Mouse (Mus musculus) layer of hippocampus, postnatal 25 days (tissue): ENCODE data around the gene Mmp25. TPM values are rescaled to one million over a fixed set of nuclear protein-coding genes. Genes with fewer than 3 reads are reported as not detected.

Experiments
- DNase-seq, 2 experiments: peaks; one replicate each; pipeline ENCODE4 v3.0.0; 2022; ENCODE audit warnings: mixed read lengths in 2 of 2, low spot score in 1 of 2; ENCODE audit errors: extremely low spot score in 1 of 2
- total RNA-seq, 2 experiments: library from RNA; stranded (reverse); gene quantifications; 2 replicates each; pipeline ENCODE4 v1.2.3; 2021

Gene Mmp25
- total RNA-seq, 2 experiments from 2014 or later: 0.19 to 0.22 TPM

GRCm38 (mm10) chr17:23665511-23665910 lies 20.4 kb upstream of the Mmp25 start:
- no peak for DNase-seq

- no peak for DNase-seq
Observed at GRCm38 (mm10) chr17:23664556-23665021, 19.5 kb upstream of the Mmp25 start.

- DNase-seq: no peak
Observed at GRCm38 (mm10) chr17:23661526-23661925, 16.4 kb upstream of the Mmp25 start.

GRCm38 (mm10) chr17:23660876-23661200 lies 15.8 kb upstream of the Mmp25 start:
- DNase-seq: no peak

- peak in 1 of 2 experiments; percentile 46 for DNase-seq
Observed at GRCm38 (mm10) chr17:23660117-23660875, 15.2 kb upstream of the Mmp25 start, which contains the start of gene Bicdl2. TSS of gene Bicdl2 (plus strand) at chr17:23660506.

GRCm38 (mm10) chr17:23658450-23658849 lies 13.4 kb upstream of the Mmp25 start:
- no peak for DNase-seq

- no peak for DNase-seq
Observed at GRCm38 (mm10) chr17:23654410-23654809, 9.3 kb upstream of the Mmp25 start.

- no peak for DNase-seq
Observed at GRCm38 (mm10) chr17:23654001-23654400, 8.9 kb upstream of the Mmp25 start.

GRCm38 (mm10) chr17:23653324-23653723 lies 8.2 kb upstream of the Mmp25 start:
- DNase-seq: no peak

GRCm38 (mm10) chr17:23651363-23651762 lies 6.3 kb upstream of the Mmp25 start:
- DNase-seq: no peak

GRCm38 (mm10) chr17:23645894-23646293 lies 817 bp upstream of the Mmp25 start:
- no peak for DNase-seq

- no peak for DNase-seq
Observed at GRCm38 (mm10) chr17:23631241-23631640, 13.8 kb downstream of the Mmp25 start.

- peak; percentile 83 to 86 for DNase-seq
Observed at GRCm38 (mm10) chr17:23630195-23631020, 14.7 kb downstream of the Mmp25 start.

- no peak for DNase-seq
Observed at GRCm38 (mm10) chr17:23627813-23628212, 17.3 kb downstream of the Mmp25 start.

- DNase-seq: no peak
Observed at GRCm38 (mm10) chr17:23620351-23620750, 24.7 kb downstream of the Mmp25 start.

- DNase-seq: no peak
Observed at GRCm38 (mm10) chr17:23617087-23617486, 28.0 kb downstream of the Mmp25 start.

GRCm38 (mm10) chr17:23610361-23610800 lies 34.7 kb downstream of the Mmp25 start:
- peak in 1 of 2 experiments; percentile 55 for DNase-seq

- peak in 1 of 2 experiments; percentile 7 for DNase-seq
Observed at GRCm38 (mm10) chr17:23609612-23610011, 35.5 kb downstream of the Mmp25 start.

- no peak for DNase-seq
Observed at GRCm38 (mm10) chr17:23605220-23605619, 39.9 kb downstream of the Mmp25 start.

GRCm38 (mm10) chr17:23604394-23604793 lies 40.7 kb downstream of the Mmp25 start:
- no peak for DNase-seq

- peak in 1 of 2 experiments; percentile 16 for DNase-seq
Observed at GRCm38 (mm10) chr17:23603542-23603941, 41.5 kb downstream of the Mmp25 start.
